Comparison of ENCODE assay signal across 24 mouse cellular contexts in genomic region chr12:94047972-94048371, GRCm38 (mm10).
DNase-seq lines count a peak whose midpoint lies in the region; ATAC-seq and TF ChIP-seq lines count a peak whose summit lies in the region.
"Had no signal": no experiment of that assay in that cellular context is flagged by ENCODE, and none has a peak within 500 bp of the region (broad histone marks: within the 10 kb centered on the region; RNA-seq: fewer than 3 reads in every experiment).

No protein-coding gene starts in this region.

- WGBS in forebrain, embryonic 12.5 days: 51% methylated on average over 2 of the region's 2 CpGs
- WGBS in forebrain, embryonic 15.5 days: 19% methylated on average over 2 of the region's 2 CpGs
- 72% methylated on average over 2 of the region's 2 CpGs for WGBS in hindbrain, embryonic 13.5 days

- DNase-seq in brain, embryonic 14.5 days (ENCODE audit: low read depth): peak; percentile 88
- no peak for DNase-seq in urinary bladder, adult 2 months (ENCODE audit: low spot score)
- no peak for DNase-seq in cerebellum, adult 9-11 months
- DNase-seq: adrenal gland, adult 2 months; adrenal gland, postnatal 14 days; cerebellum, adult 18-20 months; cerebellum, adult 9-10 months; cerebellum, postnatal 25 days; gastrocnemius, postnatal 10 days; gastrocnemius, postnatal 36 days; heart, adult 2 months; heart, postnatal 14 days; heart, postnatal 4 days; kidney, adult 2 months had no signal

- no peak for TF ChIP-seq CTCF in brain, embryonic 14.5 days (IDR thresholded peaks at IDR 0.05; ENCODE audit: borderline replicate concordance, extremely low read depth, insufficient read depth, insufficient read length)

- H3K27ac ChIP-seq in forebrain, embryonic 12.5 days: no peak overlapping the region
- H3K27ac ChIP-seq in forebrain, embryonic 15.5 days (replicated peaks): 0 out of 2 replicates have a peak overlapping the region, but pooled peaks have one; percentile 27
- H3K27ac ChIP-seq in hindbrain, embryonic 13.5 days: no peak overlapping the region
- H3K27ac ChIP-seq: embryonic facial prominence, embryonic 12.5 days; embryonic facial prominence, embryonic 15.5 days; heart, adult 2 months; heart, embryonic 10.5 days; heart, embryonic 13.5 days; hindbrain, embryonic 15.5 days had no signal

- H3K4me2 ChIP-seq in forebrain, embryonic 12.5 days: no peak overlapping the region
- H3K4me2 ChIP-seq in forebrain, embryonic 15.5 days (replicated peaks): no peak overlapping the region
- H3K4me2 ChIP-seq in hindbrain, embryonic 13.5 days: no peak overlapping the region
- H3K4me2 ChIP-seq: embryonic facial prominence, embryonic 12.5 days; embryonic facial prominence, embryonic 15.5 days; heart, embryonic 13.5 days; hindbrain, embryonic 15.5 days had no signal

- no peaks in the 10 kb centered on the region for H3K36me3 ChIP-seq in forebrain, embryonic 12.5 days (replicated peaks)
- no peaks in the 10 kb centered on the region for H3K36me3 ChIP-seq in forebrain, embryonic 15.5 days
- no peaks in the 10 kb centered on the region for H3K36me3 ChIP-seq in hindbrain, embryonic 13.5 days
- H3K36me3 ChIP-seq: embryonic facial prominence, embryonic 12.5 days; embryonic facial prominence, embryonic 15.5 days; heart, embryonic 10.5 days; heart, embryonic 13.5 days; hindbrain, embryonic 15.5 days had no signal

- no peaks in the 10 kb centered on the region; the same call in 1 of the 2 replicates for H3K4me1 ChIP-seq in forebrain, embryonic 12.5 days
- H3K4me1 ChIP-seq in forebrain, embryonic 15.5 days: 0 out of 2 replicates have a peak, but pooled peaks cover 7% of the 10 kb centered on the region
- H3K4me1 ChIP-seq in hindbrain, embryonic 13.5 days (replicated peaks): no peaks in the 10 kb centered on the region
- H3K4me1 ChIP-seq: embryonic facial prominence, embryonic 12.5 days; embryonic facial prominence, embryonic 15.5 days; heart, embryonic 10.5 days; heart, embryonic 13.5 days; hindbrain, embryonic 15.5 days had no signal

- TF ChIP-seq POLR2A in brain, embryonic 14.5 days (IDR thresholded peaks at IDR 0.05; ENCODE audit: borderline replicate concordance, extremely low read depth, insufficient read depth, insufficient read length, poor library complexity, severe bottlenecking): no peak

- H3K9ac ChIP-seq in forebrain, embryonic 12.5 days: no peak overlapping the region
- H3K9ac ChIP-seq in forebrain, embryonic 15.5 days (replicated peaks): no peak overlapping the region
- no peak overlapping the region for H3K9ac ChIP-seq in hindbrain, embryonic 13.5 days
- H3K9ac ChIP-seq: embryonic facial prominence, embryonic 12.5 days; embryonic facial prominence, embryonic 15.5 days; heart, embryonic 13.5 days; hindbrain, embryonic 15.5 days had no signal

- no peaks in the 10 kb centered on the region for H3K9me3 ChIP-seq in forebrain, embryonic 12.5 days
- H3K9me3 ChIP-seq in forebrain, embryonic 15.5 days: no peaks in the 10 kb centered on the region
- no peaks in the 10 kb centered on the region for H3K9me3 ChIP-seq in hindbrain, embryonic 13.5 days
- H3K9me3 ChIP-seq: embryonic facial prominence, embryonic 12.5 days; embryonic facial prominence, embryonic 15.5 days; heart, embryonic 10.5 days; heart, embryonic 13.5 days; hindbrain, embryonic 15.5 days had no signal

- ATAC-seq in forebrain, embryonic 12.5 days (ENCODE audit: low FRiP score): peak; percentile 67; the same call in 1 of the 2 replicates
- ATAC-seq in forebrain, embryonic 15.5 days (replicated peaks): peak; percentile 93
- ATAC-seq in hindbrain, embryonic 13.5 days (ENCODE audit: low FRiP score): no peak
- ATAC-seq: CD4-positive, CD25-positive, alpha-beta regulatory T cell, adult 4 months; intestine, postnatal 0 days had no signal

- H3K4me3 ChIP-seq in forebrain, embryonic 12.5 days (replicated peaks): no peak overlapping the region
- H3K4me3 ChIP-seq in forebrain, embryonic 15.5 days: no peak overlapping the region
- H3K4me3 ChIP-seq in hindbrain, embryonic 13.5 days: no peak overlapping the region
- H3K4me3 ChIP-seq: embryonic facial prominence, embryonic 12.5 days; embryonic facial prominence, embryonic 15.5 days; heart, adult 2 months; heart, embryonic 10.5 days; heart, embryonic 13.5 days; hindbrain, embryonic 15.5 days had no signal

- H3K27me3 ChIP-seq in forebrain, embryonic 12.5 days: no peaks in the 10 kb centered on the region
- no peaks in the 10 kb centered on the region for H3K27me3 ChIP-seq in forebrain, embryonic 15.5 days
- H3K27me3 ChIP-seq in hindbrain, embryonic 13.5 days: no peaks in the 10 kb centered on the region
- H3K27me3 ChIP-seq: embryonic facial prominence, embryonic 12.5 days; embryonic facial prominence, embryonic 15.5 days; heart, embryonic 13.5 days; hindbrain, embryonic 15.5 days had no signal
